Mouse (Mus musculus) CD8-positive naive resting alpha-beta T cell, adult 2 months (primary cell): Measurements from ENCODE around the gene Cenpm.
"Not testable (repeated sequence)": the region's sequence is repeated elsewhere in the genome, so short reads cannot be mapped to it uniquely, and the experiment has no call there.

ENCODE experiments used
- DNase-seq, 2 experiments: peaks; one replicate each; pipeline ENCODE4 v3.0.0; 2022; ENCODE audit warnings: low read depth in 2 of 2, low spot score in 2 of 2

Cenpm gene

DNA sequence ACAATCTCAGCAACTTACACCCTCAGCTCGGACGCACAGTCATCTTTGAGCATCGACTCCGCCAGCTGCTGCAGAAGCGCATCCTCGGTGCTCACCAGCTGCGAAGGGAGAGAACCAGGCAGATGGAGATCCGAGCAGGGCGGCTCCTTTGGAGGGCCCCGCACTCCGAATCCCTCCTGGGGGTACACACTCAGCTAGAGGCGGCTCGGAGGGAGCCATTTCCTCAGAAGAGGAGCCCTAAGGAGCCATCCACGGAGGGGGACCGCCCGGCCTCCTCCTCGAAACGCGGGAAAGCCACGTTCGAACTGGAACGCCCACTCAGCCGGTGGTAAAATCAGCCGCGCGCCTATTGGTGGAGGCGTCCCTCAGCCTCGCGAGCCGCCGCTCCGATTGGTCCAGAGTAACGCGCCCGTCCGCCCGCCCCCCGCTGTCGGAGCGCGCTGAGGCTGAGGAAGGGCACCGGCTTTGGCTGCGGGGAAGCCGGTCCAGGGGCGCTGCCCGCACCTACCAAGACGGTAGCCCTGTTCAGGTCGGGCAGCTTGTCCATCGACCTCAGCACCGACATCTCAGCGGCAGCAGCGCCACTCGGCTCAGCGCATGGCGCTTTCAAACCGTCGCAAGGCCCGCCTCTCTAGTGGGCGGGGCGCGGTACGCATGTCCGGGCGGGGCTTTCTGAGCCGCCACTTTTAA lies at the start of gene Cenpm:
Gene Cenpm (minus strand): TSS at position 634 of the 690 bp plus-strand sequence.
- peak; percentile 83 to 91 for DNase-seq

DNA sequence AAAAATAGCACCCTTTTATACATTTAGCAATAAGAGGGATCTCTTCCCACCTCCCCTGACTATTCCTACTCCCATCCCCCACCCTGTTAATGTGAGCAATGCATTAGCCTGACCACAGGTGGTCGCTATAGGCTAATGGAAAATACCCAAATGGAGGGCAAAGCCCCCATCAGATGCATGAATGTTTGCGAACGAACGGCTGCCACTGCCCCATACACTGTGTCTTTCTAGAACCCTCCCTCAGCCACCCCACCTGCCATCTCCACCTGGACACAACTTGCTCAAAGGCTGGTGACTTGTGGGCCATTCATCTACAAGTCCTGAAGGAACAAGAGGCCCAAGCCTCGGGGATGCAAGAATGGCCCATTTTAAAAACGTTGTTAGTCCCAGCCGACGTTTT lies 49.5 kb upstream of the Cenpm start:
- DNase-seq, result no peak

DNA sequence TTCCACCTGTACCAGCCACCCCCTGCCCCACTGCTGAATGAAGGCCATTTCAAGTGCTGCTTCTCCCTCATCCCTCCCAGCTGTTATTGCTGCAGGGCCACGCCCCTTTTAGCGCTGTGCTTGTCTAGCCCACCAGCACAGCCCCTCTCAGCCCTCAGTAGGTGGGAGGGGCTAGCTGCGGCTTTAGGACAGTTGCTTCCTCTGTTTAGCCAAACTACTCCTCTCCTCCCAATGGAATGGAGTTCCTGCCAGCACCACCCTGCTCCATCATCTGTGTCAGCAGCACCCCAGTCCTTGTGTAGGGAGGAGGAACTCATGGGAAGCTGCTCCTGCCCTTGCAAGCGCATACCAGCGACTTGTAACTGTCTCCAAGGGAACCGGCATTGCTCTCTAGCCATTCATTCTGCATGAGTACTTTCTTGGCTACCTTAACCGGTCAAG lies 48.7 kb upstream of the Cenpm start:
- DNase-seq, result no peak

DNA sequence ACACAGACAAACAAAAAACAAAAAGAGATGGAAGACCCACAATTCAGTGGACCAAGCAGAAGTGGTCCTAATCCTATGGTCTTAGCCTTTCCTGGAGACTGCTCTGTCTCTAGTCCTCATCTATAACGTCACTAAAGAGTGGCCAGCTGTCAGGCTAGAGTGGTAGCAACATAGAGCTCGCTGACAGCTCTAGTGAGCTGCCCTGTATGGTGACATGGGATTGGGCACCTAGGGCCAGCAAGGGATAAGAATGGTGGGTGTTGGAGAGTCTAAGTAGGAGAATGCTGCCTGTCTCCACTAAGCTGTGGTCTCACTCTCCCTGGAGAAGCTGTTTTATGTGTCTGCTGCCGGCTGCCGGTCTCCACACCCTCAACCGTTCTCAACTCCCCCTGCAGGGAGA lies 48.3 kb upstream of the Cenpm start:
- no peak for DNase-seq

DNA sequence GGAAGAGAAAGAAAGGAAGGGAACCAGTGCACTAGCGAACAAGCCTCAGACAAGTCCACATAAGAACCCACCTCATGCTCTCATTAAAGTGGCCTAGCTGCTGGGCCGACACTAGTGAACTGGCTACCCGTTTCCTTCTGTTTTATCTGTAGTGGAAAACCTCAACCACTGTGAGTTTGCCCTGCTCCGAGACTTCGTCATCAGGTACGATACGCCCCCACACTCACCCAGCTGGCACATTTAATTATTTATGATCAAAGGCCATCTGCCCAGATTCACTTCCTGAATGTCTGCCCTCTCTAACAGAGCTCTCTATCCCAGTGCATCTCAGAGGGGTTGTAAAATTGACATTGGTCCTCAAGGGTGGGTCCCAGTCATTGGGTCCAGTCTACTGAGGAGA lies 45.7 kb upstream of the Cenpm start:
- DNase-seq, result no peak

DNA sequence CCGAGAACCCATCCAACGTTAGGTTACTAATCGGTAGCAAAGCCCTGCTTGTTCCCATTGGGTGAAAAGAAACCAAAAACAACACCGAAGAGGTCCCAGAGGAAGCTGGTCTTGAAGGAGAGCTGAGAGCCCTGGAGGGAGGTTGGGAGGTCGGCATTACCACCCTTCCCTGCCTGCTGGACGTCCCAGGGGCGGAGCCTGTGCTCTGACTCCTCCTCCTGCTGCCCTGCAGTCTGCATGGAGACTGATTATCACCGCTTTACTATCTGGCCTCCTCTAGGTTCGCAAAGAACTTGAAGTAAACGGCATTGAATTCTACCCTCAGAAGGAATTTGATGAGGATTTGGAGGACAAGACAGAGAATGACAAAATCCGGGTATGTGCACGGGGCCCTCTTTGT lies 41.6 kb upstream of the Cenpm start:
- DNase-seq, result no peak

DNA sequence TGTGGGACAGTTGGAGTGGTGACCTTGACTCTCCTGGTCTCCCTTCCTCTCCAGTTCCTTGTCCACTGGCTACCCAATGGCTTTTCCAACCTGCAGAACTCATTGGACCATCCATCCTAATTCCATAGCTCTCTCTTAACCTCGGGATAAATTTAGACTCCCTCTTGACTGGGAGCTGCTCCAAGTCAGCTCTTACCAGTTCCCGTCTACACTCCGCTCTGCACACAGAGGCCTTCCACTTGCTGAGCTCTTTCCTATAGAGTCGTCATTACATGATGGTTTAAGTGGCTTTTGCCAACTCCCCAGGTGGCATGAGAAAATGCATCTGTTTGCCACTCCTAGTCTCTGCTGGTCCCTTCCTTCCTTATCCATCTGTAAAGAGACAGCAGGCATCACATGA lies 36.1 kb upstream of the Cenpm start:
- no peak for DNase-seq

DNA sequence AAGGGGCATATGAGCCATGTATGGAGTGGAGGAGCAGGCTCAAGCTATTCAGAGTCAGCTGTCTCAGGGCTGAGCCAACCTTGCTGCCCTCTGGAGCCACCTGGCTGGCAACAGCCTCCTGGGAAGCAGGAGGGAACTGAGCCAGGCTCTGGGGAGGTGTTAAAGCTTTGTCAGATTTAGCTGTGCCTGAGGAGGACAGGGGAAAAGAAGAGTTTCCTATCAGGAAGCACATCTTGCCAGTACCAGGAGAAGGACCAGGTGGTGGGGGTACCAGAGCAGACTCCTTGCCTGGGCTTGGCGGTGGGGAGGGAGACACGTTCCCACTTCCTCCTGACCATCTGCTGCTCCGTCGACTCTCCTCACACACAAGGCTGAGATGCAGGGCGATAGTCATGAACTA lies 33.0 kb upstream of the Cenpm start:
- no peak for DNase-seq

DNA sequence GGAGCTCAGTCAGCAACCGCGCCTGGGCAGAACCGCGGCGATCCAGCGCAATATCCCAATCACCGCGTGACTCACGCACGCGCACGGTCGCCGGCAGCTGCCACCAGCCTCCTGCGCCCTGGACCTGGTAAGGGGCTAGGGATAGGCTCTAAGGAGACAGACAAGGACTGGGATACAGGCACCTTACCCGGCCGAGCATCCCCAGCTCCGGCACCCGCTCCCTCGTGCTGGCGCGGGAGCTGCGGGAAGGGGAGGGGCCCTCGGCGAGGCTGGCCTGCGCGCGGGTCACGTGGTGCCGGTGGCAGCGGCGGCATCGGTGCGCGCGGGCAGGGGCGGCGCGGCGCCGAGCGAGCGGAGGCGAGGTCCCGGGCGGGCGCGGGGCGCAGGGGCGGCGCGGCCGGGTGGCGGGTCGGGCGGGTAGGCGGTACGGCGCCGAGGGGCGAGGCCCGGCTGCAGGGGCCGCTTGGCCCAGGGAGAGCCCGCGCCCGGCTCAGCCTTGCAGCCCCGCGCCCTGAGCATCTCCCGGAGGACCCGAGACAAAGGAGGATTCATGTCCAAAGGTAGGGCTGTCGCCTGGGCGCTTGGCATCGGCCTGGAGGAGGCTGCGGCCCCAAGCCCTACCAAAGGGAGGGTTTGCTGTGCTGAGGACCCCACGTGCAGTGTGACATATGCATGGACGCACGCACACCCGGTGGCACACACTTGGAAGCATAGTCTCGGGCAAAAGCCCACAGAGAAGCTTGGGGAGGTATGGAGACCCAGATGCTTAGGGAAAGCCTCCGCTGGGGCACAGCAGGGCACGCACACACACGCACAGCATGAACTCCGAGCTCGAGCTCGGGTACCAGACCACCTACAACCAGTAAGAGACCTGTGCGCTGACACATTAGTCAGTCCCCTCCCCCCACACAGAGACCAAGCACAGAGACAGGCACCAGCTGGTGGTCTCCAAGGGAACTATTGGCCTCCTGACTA lies 30.7 kb upstream of the Cenpm start:
- no peak for DNase-seq

DNA sequence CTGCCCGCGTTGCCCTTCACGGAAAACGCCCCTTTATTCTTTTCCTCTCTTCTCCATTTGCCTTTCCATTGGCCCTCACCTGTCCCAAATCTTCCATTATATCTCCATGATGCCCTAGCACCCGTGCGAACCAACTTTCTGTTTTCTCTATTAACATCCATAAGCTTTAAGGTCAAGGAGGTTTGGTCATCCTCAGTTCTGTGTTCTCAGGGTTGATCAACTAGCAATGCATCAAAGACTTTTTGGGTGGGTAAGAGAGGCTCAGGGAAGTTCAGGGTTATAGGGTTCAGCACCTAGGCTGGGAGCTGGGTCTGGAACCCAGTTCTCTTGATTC lies 30.0 kb upstream of the Cenpm start, which contains the start of gene Sept3:
Gene Sept3 (plus strand): TSS at position 301 of the 334 bp plus-strand sequence.
- no peak for DNase-seq

DNA sequence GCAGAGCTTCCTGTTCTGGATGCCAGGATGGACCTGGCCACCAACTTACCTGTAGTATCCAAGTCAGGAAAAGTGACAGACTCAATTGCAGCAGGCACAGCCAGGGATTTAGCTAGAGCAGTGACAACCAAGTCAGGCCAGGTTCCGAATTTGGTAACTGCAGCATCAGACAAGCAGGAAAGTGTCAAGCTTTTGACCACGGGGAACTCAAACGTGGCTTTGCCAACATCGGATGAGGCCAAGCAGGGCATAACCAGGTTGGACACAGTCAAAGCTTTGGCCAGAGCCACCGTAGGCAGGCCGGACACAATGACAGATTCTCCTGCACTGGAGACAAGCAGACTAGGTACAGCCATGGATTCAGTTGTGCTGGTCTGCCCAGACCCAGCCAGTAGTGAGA lies 27.7 kb upstream of the Cenpm start:
- DNase-seq, result no peak

DNA sequence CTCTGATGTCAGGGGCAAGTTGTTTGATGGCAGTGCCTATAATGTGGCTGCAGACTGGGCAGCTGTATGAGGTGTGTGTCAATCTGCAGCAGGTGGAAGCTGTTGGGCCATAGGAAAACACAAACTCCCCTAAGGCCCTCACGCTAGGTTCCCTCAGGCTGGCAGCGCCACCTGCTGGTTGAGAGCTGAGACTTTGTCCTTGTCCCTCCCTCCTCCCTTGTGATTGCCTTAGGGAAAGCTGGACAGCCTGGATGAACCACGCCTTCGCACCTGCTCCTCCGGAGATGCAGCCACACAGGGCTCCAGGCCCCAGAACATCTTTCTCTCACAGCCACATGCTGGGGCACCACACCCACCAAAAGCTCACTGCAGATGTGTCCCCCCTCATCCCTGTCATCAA lies 26.7 kb upstream of the Cenpm start:
- DNase-seq, result peak in 1 of 2 experiments; percentile 19

DNA sequence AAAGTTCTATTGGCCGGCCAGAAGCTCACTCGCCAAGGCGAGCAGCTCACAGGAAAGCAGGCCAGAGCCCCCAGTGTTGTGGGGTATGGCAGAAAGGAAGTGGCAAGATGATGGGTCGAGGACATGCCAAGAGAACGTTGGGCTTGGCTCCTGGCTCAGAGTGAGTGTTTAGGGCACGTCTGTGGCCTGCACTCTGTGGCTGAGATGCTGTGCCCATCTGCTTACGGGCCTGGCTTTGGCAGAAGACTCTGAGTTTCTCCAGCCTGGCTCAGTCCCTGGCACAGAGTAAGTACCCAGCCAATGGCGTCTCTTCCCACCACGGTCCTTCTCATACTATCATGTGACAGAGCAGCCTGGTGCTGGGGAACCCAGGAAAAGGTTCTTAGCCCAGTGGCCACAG lies 24.2 kb upstream of the Cenpm start:
- no peak for DNase-seq

DNA sequence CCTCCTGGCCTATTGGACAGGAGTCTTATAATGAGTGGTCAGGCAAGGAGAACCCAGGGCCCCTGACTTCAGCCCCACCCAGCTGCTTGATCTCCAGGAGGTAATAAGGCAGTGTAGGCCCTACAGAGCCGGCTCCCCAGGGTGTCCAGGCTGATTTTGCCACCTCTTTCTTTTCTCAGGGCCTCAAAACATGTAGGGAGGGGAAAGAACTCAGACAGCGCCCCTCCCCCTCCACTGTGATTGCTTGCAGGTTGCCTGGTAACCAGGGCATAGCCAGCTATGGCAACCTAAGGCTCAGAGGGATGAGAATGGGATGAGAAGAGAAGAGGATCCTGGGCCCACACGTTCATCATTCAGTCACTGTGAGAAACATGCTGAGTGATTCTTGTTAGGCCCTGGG lies 23.6 kb upstream of the Cenpm start:
- DNase-seq, result no peak

DNA sequence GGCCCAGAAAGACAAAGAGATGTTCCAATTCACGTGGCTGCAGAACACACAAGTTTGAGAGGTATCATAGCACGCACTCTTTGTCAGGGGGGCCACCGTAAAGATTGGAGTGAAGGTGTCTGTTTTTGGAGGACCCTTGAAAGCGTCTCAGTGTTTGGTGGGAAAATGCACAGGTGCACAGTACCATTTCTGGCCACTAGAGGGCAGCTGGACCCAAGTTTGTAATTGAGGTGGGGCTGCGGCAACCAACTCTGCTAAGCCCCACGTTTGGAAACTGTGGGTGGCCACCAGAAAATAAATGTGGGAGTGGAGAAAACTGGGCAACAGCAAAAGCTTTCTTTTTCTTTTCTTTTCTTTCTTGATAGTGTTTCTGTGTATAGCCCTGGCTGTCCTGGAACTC lies 21.8 kb upstream of the Cenpm start:
- DNase-seq, result peak; percentile 64 to 72

DNA sequence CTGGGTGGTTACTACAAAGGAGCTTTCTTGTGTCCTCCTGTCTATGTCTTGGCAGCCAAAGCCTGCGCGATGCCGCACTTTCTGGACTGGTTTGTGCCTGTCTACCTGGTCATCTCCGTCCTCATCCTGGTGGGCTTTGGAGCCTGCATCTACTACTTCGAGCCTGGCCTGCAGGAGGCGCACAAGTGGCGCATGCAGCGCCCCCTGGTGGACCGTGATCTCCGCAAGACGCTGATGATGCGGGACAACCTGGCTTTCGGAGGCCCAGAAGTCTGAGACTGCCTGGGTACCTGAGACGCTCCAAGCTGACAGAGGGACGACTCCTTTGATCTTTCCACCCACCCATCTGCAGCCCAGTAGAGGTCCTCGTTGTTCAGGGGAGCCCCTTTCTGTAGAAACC lies 15.0 kb upstream of the Cenpm start:
- peak; percentile 74 to 75 for DNase-seq

DNA sequence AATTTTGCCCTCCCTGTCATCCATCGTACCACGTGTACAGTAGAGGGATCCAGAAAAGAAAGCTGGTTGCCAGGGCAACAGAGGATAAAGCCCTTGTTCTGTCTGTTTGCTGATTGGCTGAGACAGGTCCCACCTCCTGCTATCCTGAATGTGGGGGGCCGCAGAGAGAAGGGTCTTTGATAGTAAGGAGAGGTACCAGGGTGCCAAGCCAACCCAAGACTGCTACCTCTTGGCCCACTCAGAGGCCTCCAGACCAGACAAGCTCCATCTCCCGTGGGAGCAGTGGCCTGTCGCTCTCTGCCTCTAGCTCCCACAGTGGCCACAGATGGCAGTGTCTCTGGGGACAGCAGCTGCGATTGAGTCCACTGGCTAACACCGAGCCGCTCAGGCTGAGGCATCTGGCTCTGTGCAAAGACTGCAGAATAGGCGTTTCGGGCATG lies 11.4 kb upstream of the Cenpm start:
- DNase-seq, result no peak

DNA sequence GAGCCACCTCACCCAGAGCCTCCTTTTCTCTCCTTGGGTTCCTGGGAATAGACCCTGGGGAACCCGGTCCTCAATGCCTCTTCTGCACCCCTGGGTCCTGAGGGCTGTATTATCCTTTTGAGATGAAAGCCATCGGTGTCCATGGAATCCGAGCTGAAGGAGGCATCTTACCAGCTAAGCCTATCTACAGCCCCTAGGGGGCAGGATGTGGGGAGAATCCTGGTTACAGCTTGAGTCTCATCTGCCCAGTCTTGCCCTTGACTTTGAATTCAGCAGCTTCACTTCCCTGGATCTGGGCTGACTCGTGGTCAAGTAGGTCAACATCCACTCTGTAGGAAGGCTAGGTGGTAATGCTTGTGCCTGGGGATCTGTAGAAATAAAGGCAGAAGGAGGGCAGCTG lies 10.7 kb upstream of the Cenpm start:
- no peak for DNase-seq

DNA sequence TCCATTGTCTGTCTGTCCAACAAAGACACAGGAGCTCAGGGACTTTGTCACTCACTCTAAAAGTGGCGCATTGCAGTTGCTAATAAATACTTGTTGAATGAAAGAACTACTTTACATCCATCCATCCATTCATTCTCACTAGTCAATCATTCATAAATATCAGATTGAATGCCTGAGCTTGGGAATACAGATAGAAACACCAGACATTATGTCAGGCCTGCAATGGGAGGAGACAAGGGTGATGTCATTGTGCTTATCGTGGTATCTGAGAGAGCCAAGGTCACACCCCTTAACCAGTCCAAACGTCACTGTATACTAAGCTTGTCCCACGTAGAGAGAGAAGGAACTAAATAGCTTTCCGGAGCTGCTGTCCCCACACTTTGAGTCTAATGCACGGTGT lies 7.5 kb upstream of the Cenpm start, which contains the start of gene 1500009C09Rik:
Gene 1500009C09Rik (plus strand): TSS at position 301 of the 400 bp plus-strand sequence.
- no peak for DNase-seq

DNA sequence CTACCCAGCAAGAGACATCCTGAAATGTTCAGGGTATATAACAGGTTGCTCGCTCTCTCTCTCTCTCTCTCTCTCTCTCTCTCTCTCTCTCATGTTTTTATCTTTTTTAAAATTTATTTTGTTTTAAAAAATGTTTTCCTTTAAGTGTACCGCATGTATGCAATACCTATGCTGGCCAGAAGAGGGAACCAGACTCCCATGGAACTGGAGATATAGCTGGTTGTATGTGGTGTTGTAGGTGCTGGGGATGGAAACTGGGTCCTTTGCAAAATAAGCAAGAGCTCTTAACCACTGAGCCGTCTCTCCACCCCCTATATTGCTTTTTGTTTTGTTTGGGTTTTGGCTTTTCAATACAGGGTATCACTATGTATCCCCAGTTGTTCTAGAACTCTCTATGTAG lies 7.0 kb upstream of the Cenpm start:
- DNase-seq, result no peak

DNA sequence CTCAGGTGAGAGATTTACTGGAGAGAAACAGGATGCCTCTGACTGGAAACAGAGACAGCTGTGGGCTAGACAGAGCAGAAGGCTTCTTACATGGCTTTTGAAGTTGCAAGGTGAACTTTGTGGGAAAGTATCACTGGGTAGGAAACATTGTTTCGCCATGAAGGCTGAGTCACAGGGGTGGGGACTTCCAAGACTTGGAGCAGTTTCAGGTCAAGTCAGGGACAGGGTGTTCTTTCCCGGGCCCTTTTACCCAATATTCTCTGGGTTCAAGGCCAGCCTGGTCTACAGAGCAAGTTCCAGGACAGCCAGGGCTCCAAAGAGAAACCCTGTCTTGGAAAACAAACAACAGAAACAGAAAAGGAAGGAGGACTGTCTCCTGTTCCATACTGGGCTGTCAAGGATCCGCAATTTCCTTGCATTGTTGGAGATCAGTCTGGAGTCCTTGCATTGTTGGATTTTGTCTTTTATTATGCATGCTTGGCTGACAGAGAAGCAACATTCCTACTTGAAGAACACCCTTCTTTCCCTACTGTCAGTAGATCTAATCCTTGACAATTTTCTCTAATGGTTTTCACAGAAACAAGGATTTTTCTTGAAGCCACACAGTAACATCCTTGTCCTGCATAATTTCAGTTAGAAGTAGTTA lies 2.7 kb upstream of the Cenpm start:
- DNase-seq, result no peak

DNA sequence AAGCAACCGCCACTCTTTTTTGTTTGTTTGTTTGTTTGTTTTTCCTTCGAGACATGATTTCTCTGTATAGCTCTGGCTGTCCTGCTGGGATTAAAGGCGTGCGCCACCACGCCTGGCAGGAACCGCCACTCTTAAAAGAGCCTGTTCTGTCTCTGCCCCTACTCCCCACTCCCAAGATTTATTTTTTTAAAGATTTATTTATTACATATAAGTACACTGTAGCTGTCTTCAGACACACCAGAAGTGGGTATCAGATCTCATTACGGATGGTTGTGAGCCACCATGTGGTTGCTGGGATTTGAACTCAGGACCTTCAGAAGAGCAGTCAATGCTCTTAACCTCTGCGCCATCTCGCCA lies 235 bp upstream of the Cenpm start:
- not testable (repeated sequence) for DNase-seq
